Mouse (Mus musculus) thymus, postnatal 10 days (tissue): ENCODE measurements around the gene Ndel1.
A peak's percentile ranks its signal among the peaks of the same experiment; 100 is the strongest.

Source experiments
- DNase-seq, 2 experiments: peaks; one replicate each; pipeline ENCODE4 v3.0.0; 2021; ENCODE audit warnings: low spot score in 2 of 2

The Ndel1 gene

DNA sequence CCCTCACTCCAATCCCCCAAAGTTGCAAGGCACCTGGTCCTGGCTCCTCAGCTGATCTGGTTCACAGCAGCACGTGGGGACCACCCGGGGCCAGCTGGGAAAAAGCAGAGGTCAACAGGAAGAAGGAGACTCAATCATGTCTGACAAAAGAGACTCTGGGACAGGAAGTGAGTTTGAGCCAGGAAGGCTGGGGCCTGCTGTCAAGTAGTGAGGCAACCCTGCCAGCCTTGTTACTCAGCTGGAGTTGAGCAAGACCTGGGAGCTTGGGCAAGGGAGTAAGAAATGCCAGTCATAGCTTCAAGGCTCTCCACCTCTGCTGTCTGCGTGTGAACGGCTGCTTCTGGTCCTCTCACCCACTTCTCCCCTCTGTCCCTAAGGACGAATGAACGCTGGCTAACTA is at the start of gene Ndel1:
Gene Ndel1 (minus strand): TSS at position 111 of the 400 bp plus-strand sequence.
- DNase-seq = no peak

DNA sequence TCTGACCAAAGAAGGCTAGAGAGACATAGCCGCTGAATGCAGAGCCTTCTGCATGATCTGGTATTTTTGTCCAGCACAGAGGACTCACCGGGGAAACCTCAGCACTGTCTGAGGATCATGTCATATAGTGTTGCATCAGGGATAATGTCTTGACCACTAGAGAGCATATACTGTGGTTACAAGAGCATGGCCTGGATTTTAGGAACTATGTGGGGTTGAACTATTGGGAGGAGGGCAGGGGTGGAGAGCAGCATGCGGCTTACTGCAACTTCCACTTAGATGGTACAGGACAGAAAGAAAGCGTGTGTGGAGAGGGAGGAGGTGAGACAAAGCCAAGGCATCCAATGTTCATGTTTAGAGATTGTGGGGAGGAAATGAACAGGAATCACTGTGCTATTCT is 42.9 kb upstream of the Ndel1 start:
- DNase-seq = no peak

- DNase-seq = no peak
Measured at GRCm38 (mm10) chr11:68911531-68912177, 40.0 kb upstream of the Ndel1 start.

DNA sequence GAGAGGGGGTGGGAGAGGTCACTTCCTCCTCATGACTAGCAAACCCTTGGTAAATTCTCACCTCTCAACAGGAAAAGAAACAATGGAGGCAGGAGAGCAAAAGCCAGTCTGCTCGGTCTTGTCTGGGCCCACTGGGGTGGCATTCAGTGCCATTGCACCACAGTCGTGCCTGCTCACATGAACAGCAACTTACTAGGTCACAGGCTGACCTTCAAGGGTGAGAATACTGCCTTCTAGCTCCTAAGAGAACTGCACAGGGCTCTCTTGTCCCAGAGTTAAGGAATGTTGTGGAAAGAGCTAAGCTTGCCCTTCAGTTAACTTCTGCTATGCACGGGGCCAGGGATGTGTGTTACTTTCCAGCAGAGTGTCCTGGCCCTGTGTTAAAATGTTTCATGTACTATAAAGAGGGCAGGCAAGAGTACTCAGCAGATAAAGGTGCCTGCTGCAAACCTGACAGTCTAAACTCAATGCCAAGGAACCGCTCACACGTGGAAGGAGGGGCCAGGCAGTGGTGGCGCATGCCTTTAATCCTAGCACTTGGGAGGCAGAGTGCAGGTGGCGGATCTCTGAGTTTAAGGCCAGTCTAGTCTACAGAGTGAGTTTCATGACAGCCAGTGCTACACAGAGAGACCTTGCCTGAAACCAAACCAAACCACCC is 37.3 kb upstream of the Ndel1 start:
- DNase-seq = no peak

DNA sequence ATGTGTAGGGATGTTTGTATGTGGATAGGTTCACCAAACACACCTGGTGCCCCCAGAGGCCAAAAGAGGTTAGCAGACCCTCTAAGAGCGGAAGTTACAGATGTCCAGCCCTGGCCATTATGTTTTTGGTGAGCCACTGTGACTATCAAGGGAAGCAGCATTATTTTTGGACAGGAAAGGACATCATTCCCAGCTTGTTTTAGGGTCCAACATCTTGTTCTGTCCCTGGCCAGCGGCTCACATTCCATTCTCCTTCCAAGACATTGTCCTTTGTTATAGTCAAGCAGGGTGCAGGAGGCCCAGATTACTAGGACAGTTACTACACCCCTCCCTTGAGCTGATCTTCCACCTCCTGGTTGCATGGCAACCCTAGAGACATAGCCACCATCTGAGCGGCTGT is 35.6 kb upstream of the Ndel1 start:
- DNase-seq = no peak

DNA sequence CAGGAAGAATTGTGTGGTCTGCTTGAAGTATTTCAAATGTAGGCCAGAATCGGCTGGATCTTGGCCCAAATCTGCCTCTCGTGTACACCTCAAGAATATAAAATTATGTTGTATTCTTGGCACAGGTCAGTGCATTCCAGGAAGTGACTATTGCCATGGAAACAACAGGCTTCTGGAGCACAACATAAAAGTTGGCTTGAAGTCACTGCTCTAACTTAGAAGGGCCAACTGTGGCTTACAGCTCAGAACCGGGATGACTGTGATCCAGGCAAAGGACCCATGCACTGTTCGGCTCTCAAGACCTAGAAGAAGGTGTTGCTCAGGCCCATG is 34.8 kb upstream of the Ndel1 start:
- DNase-seq = no peak

- no peak for DNase-seq
Measured at GRCm38 (mm10) chr11:68905665-68906460, 34.2 kb upstream of the Ndel1 start.

DNA sequence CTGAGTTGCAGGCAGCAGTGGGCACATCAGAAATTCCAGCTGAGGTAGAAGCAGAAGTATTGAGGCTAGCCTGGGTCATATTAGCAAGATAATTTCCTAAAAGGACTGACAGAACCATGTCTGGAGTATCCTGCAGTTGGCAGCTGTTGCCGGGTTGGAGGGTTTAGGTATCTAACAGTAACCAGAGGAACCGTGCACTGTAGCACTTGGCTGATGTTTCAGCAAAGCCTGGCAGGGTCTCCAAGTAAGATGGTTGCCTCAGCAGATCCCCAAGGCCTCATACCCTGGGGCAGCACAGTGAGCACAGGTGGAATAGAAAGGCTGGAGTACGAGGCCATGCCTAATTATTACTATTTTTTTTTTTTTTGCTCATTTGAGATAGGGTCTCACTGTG is 33.5 kb upstream of the Ndel1 start:
- DNase-seq = no peak

- peak; percentile 45 to 74 for DNase-seq
Measured at GRCm38 (mm10) chr11:68904375-68905137, 32.9 kb upstream of the Ndel1 start.

DNA sequence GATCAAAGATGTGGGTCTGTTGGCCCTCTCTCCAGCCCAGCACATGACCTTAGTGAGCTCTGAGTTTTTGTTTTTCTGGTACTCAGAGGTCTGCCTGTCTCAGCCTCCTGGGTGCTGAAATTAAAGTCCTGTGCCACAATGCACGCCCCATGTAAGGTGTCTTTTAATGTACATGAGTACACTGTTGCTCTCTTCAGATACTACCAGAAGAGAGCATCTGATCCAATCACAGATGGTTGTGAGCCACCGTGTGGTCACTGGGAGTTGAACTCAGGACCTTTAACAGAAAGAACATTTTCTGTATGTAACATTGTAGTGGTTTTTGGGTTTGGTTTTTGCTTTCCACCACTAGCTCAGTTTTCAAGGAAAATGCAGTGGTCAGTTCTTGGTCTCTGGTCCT is 32.1 kb upstream of the Ndel1 start:
- no peak for DNase-seq

DNA sequence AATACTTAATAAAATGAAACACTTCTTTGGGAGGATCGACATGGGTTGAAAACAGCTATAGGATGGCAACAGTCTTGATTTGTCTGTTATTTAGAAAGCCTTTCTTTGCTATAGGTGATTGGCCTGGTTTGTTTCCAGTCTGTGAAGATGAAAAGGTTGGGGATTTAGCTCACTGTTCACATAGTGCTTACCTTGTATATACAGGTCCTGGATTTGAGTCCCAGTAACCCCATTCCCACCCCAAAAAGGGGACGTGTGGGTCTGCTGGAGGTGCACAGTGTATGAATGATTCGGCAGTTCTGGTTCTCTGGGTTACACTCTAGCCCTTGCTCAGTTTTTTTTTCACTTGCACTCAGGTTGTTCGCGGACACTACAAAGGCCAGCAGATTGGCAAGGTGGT is 31.2 kb upstream of the Ndel1 start:
- DNase-seq = no peak

GRCm38 (mm10) chr11:68902367-68902766 is 30.7 kb upstream of the Ndel1 start:
- no peak for DNase-seq

GRCm38 (mm10) chr11:68902047-68902364 is 30.3 kb upstream of the Ndel1 start:
- DNase-seq = no peak

GRCm38 (mm10) chr11:68901351-68902046 is 29.8 kb upstream of the Ndel1 start, which contains the start of gene Rpl26:
Rpl26 (plus strand) TSS chr11:68901583.
- DNase-seq = peak; percentile 97 to 98

DNA sequence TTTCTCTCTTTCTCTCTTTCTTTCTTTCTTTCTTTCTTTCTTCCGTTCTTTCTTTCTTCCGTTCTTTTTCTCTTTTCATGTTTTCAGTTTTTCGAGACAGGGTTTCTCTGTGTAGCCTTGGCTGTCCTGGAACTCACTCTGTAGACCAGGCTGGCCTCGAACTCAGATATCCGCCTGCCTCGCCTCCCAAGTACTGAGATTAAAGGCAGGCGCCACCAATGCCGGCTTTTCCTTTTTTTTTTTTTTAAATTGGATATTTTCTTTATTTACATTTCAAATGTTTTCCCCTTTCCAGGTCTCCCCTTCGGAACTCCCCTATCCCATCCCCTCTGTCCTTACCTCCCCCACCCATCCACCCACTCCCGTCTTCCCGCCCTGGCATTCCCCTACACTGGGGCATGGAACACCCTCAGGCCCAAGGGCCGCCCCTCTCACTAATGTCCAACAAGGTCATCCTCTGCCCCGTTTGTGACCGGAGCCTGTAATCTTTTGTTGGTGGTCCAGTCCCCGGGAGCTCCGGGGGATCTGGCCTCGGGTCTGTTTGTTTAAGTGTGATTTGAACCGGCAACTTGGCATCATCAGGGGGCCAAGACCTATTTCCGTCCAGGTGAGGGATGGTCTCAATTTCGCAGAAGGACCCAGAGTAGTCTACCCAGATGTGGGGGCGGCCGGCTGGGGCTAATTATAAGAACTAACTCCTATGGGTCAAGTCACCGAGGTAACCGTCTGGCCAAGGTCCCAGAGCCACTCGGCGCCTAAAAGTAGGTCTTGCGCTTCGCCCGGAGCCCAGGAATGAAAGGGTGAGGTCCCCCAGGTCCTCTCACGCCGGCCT is 29.1 kb upstream of the Ndel1 start:
- DNase-seq = peak in 1 of 2 experiments; percentile 15

- DNase-seq = no peak
Measured at GRCm38 (mm10) chr11:68899815-68900214, 28.2 kb upstream of the Ndel1 start.

DNA sequence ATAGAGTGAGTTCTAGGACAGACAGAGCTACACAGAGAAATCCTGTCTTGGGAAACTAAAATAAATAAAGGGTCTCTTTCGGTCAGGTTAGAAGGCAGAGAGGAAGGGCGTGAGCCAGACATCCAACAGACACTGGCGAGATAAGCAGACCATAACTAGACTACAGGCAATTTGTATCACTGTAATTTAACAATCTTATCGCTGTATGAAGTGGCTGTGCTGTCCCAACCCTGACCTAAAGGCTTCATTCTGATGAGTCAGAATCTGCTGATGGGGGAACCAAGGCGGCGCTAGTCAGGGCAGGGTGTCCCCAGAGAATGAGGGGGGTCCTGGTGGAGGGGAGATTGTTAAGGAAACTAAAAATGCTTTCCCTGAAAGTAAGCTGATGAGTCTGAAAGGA is 27.1 kb upstream of the Ndel1 start:
- DNase-seq = no peak

DNA sequence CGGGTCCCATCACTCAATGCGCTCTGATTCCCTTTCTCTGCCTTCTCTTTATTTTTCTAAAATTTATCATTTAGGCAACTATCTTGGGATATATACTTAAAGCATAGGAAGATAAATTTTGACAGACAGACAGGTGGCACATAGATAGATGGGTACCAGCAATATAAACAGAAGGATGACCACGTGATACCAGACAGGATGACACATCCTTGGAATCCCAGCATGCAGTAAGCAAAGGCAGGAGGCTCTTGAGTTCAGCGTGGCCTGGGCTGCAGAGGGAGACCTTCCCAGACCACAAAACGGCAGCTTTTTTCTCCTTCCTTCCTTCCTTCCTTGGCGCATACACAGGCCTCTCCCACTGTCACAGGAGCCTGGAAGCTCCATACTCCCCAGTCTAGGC is 26.2 kb upstream of the Ndel1 start:
- no peak for DNase-seq

- DNase-seq = peak; percentile 38 to 59
Measured at GRCm38 (mm10) chr11:68897120-68897519, 25.5 kb upstream of the Ndel1 start.

DNA sequence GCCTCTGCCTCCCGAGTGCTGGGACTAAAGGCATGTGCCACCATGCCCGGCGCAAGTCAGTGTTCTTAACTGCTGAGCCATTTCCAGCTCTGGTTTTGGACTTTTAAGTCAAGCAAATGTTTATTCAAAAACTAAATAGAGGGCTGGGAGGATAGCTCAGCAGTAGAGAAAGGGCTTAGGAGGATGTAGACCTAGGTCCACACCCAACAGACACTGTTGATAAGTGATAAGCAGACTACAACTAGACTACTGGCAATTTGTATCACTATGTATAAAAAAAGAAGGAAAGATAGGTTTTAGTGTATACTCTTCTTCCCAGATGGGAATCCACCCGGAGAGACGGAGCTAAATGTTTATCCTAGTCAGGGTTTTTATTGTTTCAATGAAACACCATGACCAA is 24.6 kb upstream of the Ndel1 start:
- no peak for DNase-seq

DNA sequence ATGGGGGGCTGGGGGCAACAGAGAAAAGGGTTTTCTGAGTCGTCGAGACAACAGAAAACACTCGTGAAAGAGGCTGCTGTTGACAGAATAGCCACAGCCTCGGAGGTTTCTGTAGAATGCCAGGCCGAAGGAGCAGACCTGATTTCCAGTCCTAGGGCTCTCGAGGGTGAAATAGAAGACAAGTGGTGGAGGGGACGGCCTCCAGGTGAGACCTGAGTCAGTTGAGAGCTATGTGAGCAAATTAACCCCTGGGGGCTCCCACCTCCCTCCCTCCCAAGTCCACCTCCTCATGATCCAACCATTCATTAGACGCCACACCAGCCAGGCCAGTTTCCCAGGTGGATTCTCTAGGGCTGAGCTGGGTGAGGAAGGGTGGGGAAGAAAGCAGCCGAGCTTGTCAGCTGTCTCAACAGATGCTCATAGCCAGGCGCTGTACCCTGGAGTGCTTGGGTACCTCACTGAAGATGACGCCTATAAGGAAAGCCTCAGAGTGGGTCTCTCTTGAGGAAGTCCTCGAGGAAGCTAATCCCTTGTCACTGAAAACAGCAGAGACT is 22.3 kb upstream of the Ndel1 start:
- no peak for DNase-seq
